Mouse (Mus musculus): ENCODE measurements around the gene Sncg.

Sncg gene

DNA sequence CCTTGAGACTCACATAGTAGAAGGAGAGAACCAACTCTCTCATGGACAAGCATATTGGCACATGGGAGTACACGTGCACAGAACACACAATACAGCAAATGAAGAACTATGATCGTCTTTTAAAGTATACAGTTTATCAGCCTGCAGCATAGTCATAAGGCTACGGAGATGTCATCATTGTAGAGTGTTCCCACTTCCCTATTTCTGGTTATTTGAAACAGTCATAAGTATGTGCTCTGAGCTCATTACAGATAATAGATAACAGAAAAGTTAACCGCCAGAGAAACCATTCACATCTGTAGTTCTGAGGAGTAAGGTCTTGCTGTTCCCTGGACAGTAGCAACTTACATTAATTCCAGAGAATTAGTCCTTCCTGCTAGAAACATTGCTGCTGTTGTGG is 31.5 kb downstream of the Sncg start:
- no peak for DNase-seq (ENCODE audit: low read depth)

GRCm38 (mm10) chr14:34341993-34342392 is 32.6 kb downstream of the Sncg start:
- no peak for DNase-seq (ENCODE audit: low read depth)

DNA sequence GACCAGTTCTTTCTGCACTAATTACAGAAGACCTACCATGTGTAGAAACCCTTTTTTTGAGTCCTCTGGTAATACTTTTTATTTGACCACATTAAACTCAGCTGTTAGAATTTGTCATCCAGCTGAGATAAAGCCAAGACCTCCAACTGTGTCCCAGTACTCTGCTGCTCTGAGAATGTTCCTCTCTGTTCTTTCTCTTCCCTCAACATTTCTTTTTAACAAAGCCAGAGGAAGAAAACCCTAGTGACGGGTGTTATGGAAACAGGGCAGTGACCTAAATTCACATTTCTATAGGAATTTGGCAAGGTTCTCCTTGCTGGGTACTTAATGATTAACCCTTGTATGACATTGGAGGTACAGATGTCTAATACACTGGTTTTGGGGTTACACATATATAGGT is 35.1 kb downstream of the Sncg start:
- no peak for DNase-seq (ENCODE audit: low read depth)

DNA sequence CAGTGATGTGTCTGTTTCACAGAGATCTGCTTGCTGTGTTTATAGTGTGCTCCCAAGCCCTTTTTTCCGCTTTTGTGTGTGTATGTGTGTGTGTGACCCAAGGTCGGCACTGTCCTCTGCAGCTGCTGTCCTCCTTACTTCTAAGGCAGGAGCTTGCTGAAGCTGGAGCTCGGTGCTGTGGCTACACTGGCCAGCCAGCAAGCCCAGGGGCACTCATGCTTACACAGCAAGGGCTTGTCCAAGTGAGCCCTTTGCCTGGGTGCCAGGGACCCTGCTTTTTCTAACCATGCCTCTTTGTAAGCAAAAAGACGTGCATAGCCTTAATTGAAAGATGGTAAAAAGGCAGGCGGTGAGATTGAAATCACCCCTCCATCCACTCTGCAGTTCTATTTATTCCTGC is 42.1 kb downstream of the Sncg start:
- no peak for DNase-seq (ENCODE audit: low read depth)

DNA sequence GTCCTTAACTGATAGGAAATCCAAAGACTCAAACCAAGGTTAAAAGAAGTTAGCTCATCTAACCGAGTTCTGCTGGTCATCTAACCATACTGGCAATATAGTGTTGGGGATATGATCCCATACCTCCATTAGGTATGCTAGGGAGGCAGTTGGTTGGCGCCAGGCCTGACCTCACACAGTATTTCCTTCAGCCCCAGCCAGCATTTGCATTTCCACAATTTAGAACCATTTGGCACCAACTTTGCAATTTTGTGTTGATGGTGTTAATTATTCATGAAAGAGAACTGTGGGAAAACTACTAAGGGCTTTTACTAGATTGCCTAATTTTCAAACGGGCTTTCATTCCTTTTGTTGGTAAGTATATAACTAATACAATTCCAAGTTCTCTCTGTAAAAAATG is 42.7 kb downstream of the Sncg start:
- DNase-seq (ENCODE audit: low read depth), result no peak

DNA sequence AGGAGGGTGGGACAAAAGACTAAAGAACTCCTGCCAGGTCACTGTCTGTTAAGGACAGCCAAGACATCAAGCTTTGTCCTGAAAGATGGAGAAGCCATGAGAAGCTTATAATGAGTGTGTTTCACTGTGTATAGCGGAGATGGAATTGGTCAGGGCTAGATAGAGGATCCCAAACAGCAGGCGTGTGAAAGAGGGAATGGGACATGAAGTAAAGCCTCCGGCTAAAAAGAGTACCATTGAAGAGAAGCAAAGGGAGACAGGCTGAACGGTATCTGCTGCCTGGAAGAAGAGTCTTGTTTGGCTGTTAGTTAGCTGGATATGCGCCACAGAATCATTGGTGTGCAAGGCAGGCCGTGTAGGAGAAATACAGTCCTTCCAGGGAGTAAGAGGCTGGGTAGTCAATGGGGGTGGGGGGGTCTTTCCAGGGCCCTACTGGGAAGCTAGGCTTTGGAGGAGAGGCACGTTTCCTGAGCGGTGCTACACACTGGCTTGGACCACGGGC is 43.9 kb downstream of the Sncg start:
- no peak for DNase-seq (ENCODE audit: low read depth)

GRCm38 (mm10) chr14:34327618-34328017 is 47.0 kb downstream of the Sncg start:
- no peak for DNase-seq (ENCODE audit: low read depth)

DNA sequence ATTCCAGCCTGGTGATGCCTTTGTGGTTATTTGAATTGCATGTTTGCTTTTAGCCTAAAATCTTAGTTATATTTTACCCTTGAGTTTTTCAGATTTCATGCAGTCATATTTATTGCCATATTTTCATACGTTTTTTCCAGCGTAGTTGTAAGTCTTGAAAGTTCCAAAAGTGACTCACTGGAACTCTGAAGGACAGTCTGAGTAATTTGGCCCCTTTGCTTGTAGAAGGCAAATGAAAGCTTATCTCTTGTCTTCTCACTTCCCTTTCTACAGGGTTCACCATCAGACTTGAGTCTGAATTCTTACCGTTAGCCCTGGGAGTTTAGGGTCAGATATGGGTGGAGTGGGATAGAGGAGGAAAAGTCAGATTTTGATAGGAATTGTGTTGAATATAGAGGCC is 48.0 kb downstream of the Sncg start:
- DNase-seq (ENCODE audit: low read depth), result no peak

GRCm38 (mm10) chr14:34323576-34324085 is 51.0 kb downstream of the Sncg start:
- no peak for DNase-seq (ENCODE audit: low read depth)

All from c-Kit-positive CD71-positive TER-119-negative erythroid progenitor cells, embryonic 14.5 days (primary cell).